Mouse (Mus musculus) embryonic facial prominence, embryonic 14.5 days (tissue): ENCODE measurements around the gene Cd72. TPM values are rescaled to one million over a fixed set of nuclear protein-coding genes. Genes with fewer than 3 reads are reported as not detected.

Experiments
- ATAC-seq: fragments of 200-750 bp; cut with Nextera tagmentation; 2 replicates; pipeline ENCODE4 v1.8.0; 2017; ENCODE audit warnings: low read depth, moderate number of reproducible peaks, moderate TSS enrichment
- DNase-seq: peaks from one replicate; pipeline ENCODE4 v3.0.0-alpha.2; 2015; ENCODE audit warnings: low spot score
- H3K27ac ChIP-seq: fragments of 300-500 bp; sonication (generic); replicated peaks from 2 replicates; pipeline ENCODE4 v1.5.1; 2014; ENCODE audit warnings: low read depth, mild to moderate bottlenecking, low read length, moderate library complexity
- H3K27me3 ChIP-seq: fragments of 300-500 bp; sonication (generic); replicated peaks from 2 replicates; pipeline ENCODE4 v1.6.1; 2014; ENCODE audit warnings: low read length; ENCODE audit not compliant: control insufficient read depth, insufficient read depth
- H3K36me3 ChIP-seq: fragments of 300-500 bp; sonication (generic); 2 replicates; pipeline ENCODE4 v1.6.1; 2014; ENCODE audit warnings: low read length, mixed read lengths; ENCODE audit not compliant: control insufficient read depth, insufficient read depth
- H3K4me1 ChIP-seq: fragments of 300-500 bp; sonication (generic); 2 replicates; pipeline ENCODE4 v1.6.1; 2014; ENCODE audit warnings: antibody characterized with exemption, low read length; ENCODE audit not compliant: control insufficient read depth, insufficient read depth
- H3K4me2 ChIP-seq: fragments of 300-500 bp; sonication (generic); 2 replicates; pipeline ENCODE4 v1.6.1; 2014; ENCODE audit warnings: low read depth, mild to moderate bottlenecking, low read length, moderate library complexity, mixed read lengths
- H3K4me3 ChIP-seq: fragments of 300-500 bp; sonication (generic); 2 replicates; pipeline ENCODE4 v1.5.1; 2014; ENCODE audit warnings: low read depth, mild to moderate bottlenecking, low read length
- H3K9ac ChIP-seq: fragments of 300-500 bp; sonication (generic); 2 replicates; pipeline ENCODE4 v1.6.1; 2014; ENCODE audit warnings: low read depth, mild to moderate bottlenecking, low read length, moderate library complexity, mixed read lengths
- H3K9me3 ChIP-seq: fragments of 300-500 bp; sonication (generic); 2 replicates; pipeline ENCODE4 v1.6.1; 2016; ENCODE audit warnings: low read length; ENCODE audit not compliant: control insufficient read depth
- WGBS: fragments of 180-500 bp; shearing (Covaris S2); extraction: QIAGEN DNeasy Blood & Tissue Kit; methylation state at CpG from one replicate; pipeline ENCODE4 v1.1.7; 2014; 5-methylcytosine and 5-hydroxymethylcytosine counted together
- polyA plus RNA-seq: library from polyadenylated mRNA; unstranded; fragments of >200 nt; fragmentation: Nextera tagmentation; extraction: Ambion mirVana; gene quantifications from 2 replicates; pipeline ENCODE4 v1.2.1, GENCODE M21; 2014

The Cd72 gene
- polyA plus RNA-seq, 1 experiment from 2014 or later = 2.9 TPM

GRCm38 (mm10) chr4:43470301-43470700, 15.9 kb upstream of the Cd72 start:
- ATAC-seq (no peak), DNase-seq (no peak)

GRCm38 (mm10) chr4:43466872-43467271, 12.4 kb upstream of the Cd72 start:
- no peaks in the 10 kb centered on the region for H3K27me3 ChIP-seq
- H3K27ac ChIP-seq = no peak overlapping the region
- ATAC-seq (no peak), DNase-seq (no peak)
- no peak overlapping the region for H3K4me3 ChIP-seq
- no peaks in the 10 kb centered on the region for H3K4me1 ChIP-seq
- H3K9ac ChIP-seq = no peak overlapping the region
- H3K4me2 ChIP-seq = no peak overlapping the region
- 86% methylated on average over 7 of the region's 7 CpGs for WGBS
- no peaks in the 10 kb centered on the region for H3K36me3 ChIP-seq
- H3K9me3 ChIP-seq = no peaks in the 10 kb centered on the region

More at GRCm38 (mm10) chr4:43470301-43470700, 15.9 kb upstream of the Cd72 start:
- H3K27me3 ChIP-seq = no peaks in the 10 kb centered on the region
- H3K9ac ChIP-seq = no peak overlapping the region
- H3K4me2 ChIP-seq = no peak overlapping the region
- H3K9me3 ChIP-seq = no peaks in the 10 kb centered on the region
- no peaks in the 10 kb centered on the region for H3K4me1 ChIP-seq
- no peaks in the 10 kb centered on the region for H3K36me3 ChIP-seq
- H3K4me3 ChIP-seq = no peak overlapping the region
- WGBS = 91% methylated on average over 10 of the region's 10 CpGs
- no peak overlapping the region for H3K27ac ChIP-seq

- Histone ChIP-seq H3K27ac (no peak overlapping the region), H3K4me2 (no peak overlapping the region), H3K9me3 (no peaks in the 10 kb centered on the region), H3K27me3 (no peaks in the 10 kb centered on the region), H3K4me1 (no peaks in the 10 kb centered on the region), H3K4me3 (no peak overlapping the region), H3K9ac (no peak overlapping the region), H3K36me3 (no peaks in the 10 kb centered on the region)
- ATAC-seq = no peak
- DNase-seq = no peak
- WGBS = 85% methylated on average over 6 of the region's 6 CpGs
These were observed 11.5 kb upstream of the Cd72 start for GRCm38 (mm10) chr4:43465935-43466334.

- Histone ChIP-seq H3K9ac (no peak overlapping the region), H3K4me2 (no peak overlapping the region), H3K4me1 (no peaks in the 10 kb centered on the region), H3K36me3 (no peaks in the 10 kb centered on the region), H3K4me3 (no peak overlapping the region), H3K27me3 (no peaks in the 10 kb centered on the region), H3K27ac (no peak overlapping the region), H3K9me3 (no peaks in the 10 kb centered on the region)
- 94% methylated on average over 5 of the region's 5 CpGs for WGBS
- ATAC-seq = no peak
- no peak for DNase-seq
These were observed 8.7 kb upstream of the Cd72 start for GRCm38 (mm10) chr4:43463102-43463501.

- DNase-seq (no peak), ATAC-seq (no peak)
- Histone ChIP-seq H3K4me2 (no peak overlapping the region), H3K27ac (no peak overlapping the region), H3K9ac (no peak overlapping the region), H3K4me1 (peaks cover 12% of the 10 kb centered on the region), H3K9me3 (no peaks in the 10 kb centered on the region), H3K27me3 (peaks cover 22% of the 10 kb centered on the region), H3K36me3 (no peaks in the 10 kb centered on the region), H3K4me3 (no peak overlapping the region)
- WGBS = 28% methylated on average over 8 of the region's 8 CpGs
These were observed 2.7 kb upstream of the Cd72 start for GRCm38 (mm10) chr4:43457124-43457523.

GRCm38 (mm10) chr4:43456470-43456869, 2.0 kb upstream of the Cd72 start:
- no peak overlapping the region for H3K9ac ChIP-seq
- 24% methylated on average over 4 of the region's 4 CpGs for WGBS
- DNase-seq (no peak), ATAC-seq (no peak)
- no peak overlapping the region for H3K4me2 ChIP-seq
- H3K36me3 ChIP-seq = no peaks in the 10 kb centered on the region
- peaks cover 22% of the 10 kb centered on the region for H3K27me3 ChIP-seq
- H3K4me3 ChIP-seq = no peak overlapping the region
- peaks cover 12% of the 10 kb centered on the region for H3K4me1 ChIP-seq
- no peak overlapping the region for H3K27ac ChIP-seq
- H3K9me3 ChIP-seq = no peaks in the 10 kb centered on the region

GRCm38 (mm10) chr4:43453413-43453812, 1.0 kb downstream of the Cd72 start:
- Histone ChIP-seq H3K9ac (peak overlapping the region; percentile 49), H3K4me2 (peak overlapping the region; percentile 60), H3K9me3 (no peaks in the 10 kb centered on the region), H3K4me1 (peaks cover 12% of the 10 kb centered on the region), H3K27me3 (peaks cover 22% of the 10 kb centered on the region), H3K27ac (no peak overlapping the region), H3K36me3 (no peaks in the 10 kb centered on the region), H3K4me3 (peak overlapping the region; percentile 27)
- 2% methylated on average over 16 of the region's 18 CpGs for WGBS
- peak; percentile 39; the same call in 1 of the 2 replicates for ATAC-seq
- DNase-seq = peak; percentile 34

- H3K9ac ChIP-seq = no peak overlapping the region
- ATAC-seq = no peak
- 49% methylated on average over 11 of the region's 11 CpGs for WGBS
These were observed 2.1 kb downstream of the Cd72 start for GRCm38 (mm10) chr4:43452315-43452714.

GRCm38 (mm10) chr4:43448554-43448953, 5.9 kb downstream of the Cd72 start:
- no peak overlapping the region for H3K4me2 ChIP-seq
- H3K27ac ChIP-seq = no peak overlapping the region
- H3K4me3 ChIP-seq = no peak overlapping the region
- WGBS = 93% methylated on average over 3 of the region's 3 CpGs
- DNase-seq (no peak), ATAC-seq (no peak)
- peaks cover 15% of the 10 kb centered on the region for H3K4me1 ChIP-seq
- peaks cover 9% of the 10 kb centered on the region for H3K27me3 ChIP-seq
- H3K9ac ChIP-seq = no peak overlapping the region
- no peaks in the 10 kb centered on the region for H3K9me3 ChIP-seq
- H3K36me3 ChIP-seq = peaks cover 34% of the 10 kb centered on the region

More at GRCm38 (mm10) chr4:43452315-43452714, 2.1 kb downstream of the Cd72 start:
- Histone ChIP-seq H3K4me2 (no peak overlapping the region), H3K27me3 (peaks cover 22% of the 10 kb centered on the region), H3K27ac (no peak overlapping the region), H3K36me3 (peaks cover 10% of the 10 kb centered on the region), H3K9me3 (no peaks in the 10 kb centered on the region), H3K4me3 (no peak overlapping the region), H3K4me1 (peaks cover 12% of the 10 kb centered on the region)
- no peak for DNase-seq
